Mouse (Mus musculus) embryonic facial prominence, embryonic 14.5 days (tissue): Measurements from ENCODE around the gene Pom121l2. TPM values are rescaled to one million over a fixed set of nuclear protein-coding genes. Genes with fewer than 3 reads are reported as not detected.

Experiments used
- ATAC-seq: fragments of 200-750 bp; cut with Nextera tagmentation; 2 replicates; pipeline ENCODE4 v1.8.0; 2017; ENCODE audit warnings: low read depth, moderate number of reproducible peaks, moderate TSS enrichment
- DNase-seq: peaks from one replicate; pipeline ENCODE4 v3.0.0-alpha.2; 2015; ENCODE audit warnings: low spot score
- H3K27ac ChIP-seq: fragments of 300-500 bp; sonication (generic); replicated peaks from 2 replicates; pipeline ENCODE4 v1.5.1; 2014; ENCODE audit warnings: low read depth, mild to moderate bottlenecking, low read length, moderate library complexity
- H3K27me3 ChIP-seq: fragments of 300-500 bp; sonication (generic); replicated peaks from 2 replicates; pipeline ENCODE4 v1.6.1; 2014; ENCODE audit warnings: low read length; ENCODE audit not compliant: control insufficient read depth, insufficient read depth
- H3K36me3 ChIP-seq: fragments of 300-500 bp; sonication (generic); 2 replicates; pipeline ENCODE4 v1.6.1; 2014; ENCODE audit warnings: low read length, mixed read lengths; ENCODE audit not compliant: control insufficient read depth, insufficient read depth
- H3K4me1 ChIP-seq: fragments of 300-500 bp; sonication (generic); 2 replicates; pipeline ENCODE4 v1.6.1; 2014; ENCODE audit warnings: antibody characterized with exemption, low read length; ENCODE audit not compliant: control insufficient read depth, insufficient read depth
- H3K4me2 ChIP-seq: fragments of 300-500 bp; sonication (generic); 2 replicates; pipeline ENCODE4 v1.6.1; 2014; ENCODE audit warnings: low read depth, mild to moderate bottlenecking, low read length, moderate library complexity, mixed read lengths
- H3K4me3 ChIP-seq: fragments of 300-500 bp; sonication (generic); 2 replicates; pipeline ENCODE4 v1.5.1; 2014; ENCODE audit warnings: low read depth, mild to moderate bottlenecking, low read length
- H3K9ac ChIP-seq: fragments of 300-500 bp; sonication (generic); 2 replicates; pipeline ENCODE4 v1.6.1; 2014; ENCODE audit warnings: low read depth, mild to moderate bottlenecking, low read length, moderate library complexity, mixed read lengths
- H3K9me3 ChIP-seq: fragments of 300-500 bp; sonication (generic); 2 replicates; pipeline ENCODE4 v1.6.1; 2016; ENCODE audit warnings: low read length; ENCODE audit not compliant: control insufficient read depth
- WGBS: fragments of 180-500 bp; shearing (Covaris S2); extraction: QIAGEN DNeasy Blood & Tissue Kit; methylation state at CpG from one replicate; pipeline ENCODE4 v1.1.7; 2014; 5-methylcytosine and 5-hydroxymethylcytosine counted together
- polyA plus RNA-seq: library from polyadenylated mRNA; unstranded; fragments of >200 nt; fragmentation: Nextera tagmentation; extraction: Ambion mirVana; gene quantifications from 2 replicates; pipeline ENCODE4 v1.2.1, GENCODE M21; 2014

The Pom121l2 gene
- polyA plus RNA-seq, 1 experiment from 2014 or later = 0.11 TPM

- peaks cover 76% of the 10 kb centered on the region for H3K27me3 ChIP-seq
- H3K9me3 ChIP-seq = peaks cover 7% of the 10 kb centered on the region; the same call in 1 of the 2 replicates
- H3K4me1 ChIP-seq = no peaks in the 10 kb centered on the region
- DNase-seq (peak; percentile 73), ATAC-seq (peak; percentile 79; the same call in 1 of the 2 replicates)
- H3K4me2 ChIP-seq = peak overlapping the region; percentile 24; the same call in 1 of the 2 replicates
- no peak overlapping the region for H3K9ac ChIP-seq
- WGBS = 14% methylated on average over 27 of the region's 27 CpGs
- peak overlapping the region; percentile 0; the same call in 1 of the 2 replicates for H3K4me3 ChIP-seq
- no peak overlapping the region for H3K27ac ChIP-seq
- H3K36me3 ChIP-seq = no peaks in the 10 kb centered on the region
Observed at GRCm38 (mm10) chr13:22015479-22016450, 34.8 kb downstream of the Pom121l2 start.

DNA sequence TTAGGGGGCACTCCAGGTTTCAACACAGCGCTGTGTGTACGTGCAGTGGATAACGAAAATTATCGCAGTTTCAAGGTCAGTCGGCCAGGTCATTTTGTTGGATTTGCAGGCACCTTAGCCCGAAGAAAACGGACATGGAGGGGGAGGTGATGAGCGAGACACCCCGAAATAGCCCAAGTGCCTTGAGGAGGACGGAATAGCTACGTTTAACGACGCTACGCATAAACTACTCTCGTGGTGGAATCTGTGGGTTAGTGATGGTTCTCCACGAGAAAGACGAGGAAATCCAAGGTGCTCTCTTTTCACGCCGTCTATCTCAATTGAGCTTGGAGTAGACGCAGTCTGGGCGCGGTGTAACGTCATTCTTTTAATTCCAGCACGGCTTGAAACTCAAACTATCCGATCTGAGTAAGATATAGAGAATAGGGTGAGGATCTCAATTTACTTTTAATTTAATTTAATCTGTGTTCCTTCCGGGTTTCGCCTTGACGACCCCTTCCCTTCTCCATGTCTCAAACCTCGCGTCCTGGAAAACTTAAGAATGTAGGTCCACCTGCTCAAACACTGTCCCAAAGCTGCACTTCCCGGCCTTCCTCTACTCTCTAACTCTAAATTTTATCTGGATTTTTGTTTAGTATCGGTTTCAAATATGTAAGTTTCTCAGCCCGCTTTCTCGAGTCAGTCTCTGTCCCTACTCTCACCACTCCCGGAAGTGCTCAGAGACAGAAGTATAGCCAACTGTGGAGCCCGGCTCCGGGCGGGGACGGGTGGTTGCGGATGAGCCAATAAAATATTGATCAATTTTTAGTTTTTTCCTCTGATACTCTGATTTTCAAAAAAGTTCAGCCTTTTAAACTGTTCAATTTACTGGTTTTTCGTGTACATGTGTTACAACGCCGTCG lies 39.2 kb downstream of the Pom121l2 start:
- Histone ChIP-seq H3K36me3 (no peaks in the 10 kb centered on the region), H3K4me2 (peak overlapping the region; percentile 67), H3K27ac (no peak overlapping the region), H3K9ac (peak overlapping the region; percentile 53), H3K4me3 (peak overlapping the region; percentile 43), H3K9me3 (peaks cover 4% of the 10 kb centered on the region; the same call in 1 of the 2 replicates), H3K4me1 (no peaks in the 10 kb centered on the region), H3K27me3 (peaks cover 38% of the 10 kb centered on the region)
- ATAC-seq = no peak
- DNase-seq = no peak
- 1% methylated on average over 44 of the region's 44 CpGs for WGBS

DNA sequence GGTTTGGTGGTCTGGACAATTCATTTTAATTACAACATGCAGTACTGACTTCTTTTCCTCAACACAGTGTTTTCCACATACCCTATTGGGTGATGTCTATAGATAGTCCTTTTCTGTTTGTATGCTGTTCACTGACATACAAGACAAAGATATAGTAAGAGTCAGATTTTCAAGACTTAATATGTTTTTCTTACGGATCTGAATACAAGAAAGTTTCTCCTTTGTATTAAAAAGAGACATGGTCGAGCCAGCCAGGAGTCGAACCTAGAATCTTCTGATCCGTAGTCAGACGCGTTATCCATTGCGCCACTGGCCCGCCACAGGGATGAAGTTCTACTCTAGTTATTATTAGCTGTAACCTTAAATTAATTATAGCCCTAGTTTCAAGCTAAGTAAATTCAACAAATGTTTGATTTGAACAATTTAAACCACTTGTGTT lies 39.9 kb downstream of the Pom121l2 start:
- Histone ChIP-seq H3K27ac (no peak overlapping the region), H3K9ac (peak overlapping the region; percentile 53), H3K36me3 (no peaks in the 10 kb centered on the region)

GRCm38 (mm10) chr13:22021581-22021980 lies 40.6 kb downstream of the Pom121l2 start:
- Histone ChIP-seq H3K27ac (no peak overlapping the region), H3K36me3 (no peaks in the 10 kb centered on the region), H3K27me3 (peaks cover 28% of the 10 kb centered on the region), H3K4me1 (no peaks in the 10 kb centered on the region), H3K4me2 (peak overlapping the region; percentile 67), H3K4me3 (peak overlapping the region; percentile 43), H3K9me3 (no peaks in the 10 kb centered on the region), H3K9ac (peak overlapping the region; percentile 44)
- DNase-seq (no peak), ATAC-seq (no peak)
- 0% methylated on average over 11 of the region's 11 CpGs for WGBS

More for the DNA sequence above, 39.9 kb downstream of the Pom121l2 start:
- H3K4me3 ChIP-seq = peak overlapping the region; percentile 43
- DNase-seq = peak; percentile 80
- WGBS = 0% methylated on average over 8 of the region's 8 CpGs
- ATAC-seq = peak; percentile 73
- H3K9me3 ChIP-seq = no peaks in the 10 kb centered on the region
- no peaks in the 10 kb centered on the region for H3K4me1 ChIP-seq
- H3K4me2 ChIP-seq = peak overlapping the region; percentile 67
- H3K27me3 ChIP-seq = peaks cover 34% of the 10 kb centered on the region

GRCm38 (mm10) chr13:22022241-22022640 lies 41.2 kb downstream of the Pom121l2 start:
- Histone ChIP-seq H3K27me3 (peaks cover 26% of the 10 kb centered on the region), H3K27ac (no peak overlapping the region), H3K4me3 (peak overlapping the region; percentile 43), H3K4me1 (no peaks in the 10 kb centered on the region), H3K4me2 (peak overlapping the region; percentile 67), H3K9ac (peak overlapping the region; percentile 44; the same call in 1 of the 2 replicates), H3K36me3 (no peaks in the 10 kb centered on the region), H3K9me3 (no peaks in the 10 kb centered on the region)
- WGBS = under 1% methylated on average over 9 of the region's 9 CpGs
- DNase-seq = peak; percentile 92
- ATAC-seq = peak; percentile 71

DNA sequence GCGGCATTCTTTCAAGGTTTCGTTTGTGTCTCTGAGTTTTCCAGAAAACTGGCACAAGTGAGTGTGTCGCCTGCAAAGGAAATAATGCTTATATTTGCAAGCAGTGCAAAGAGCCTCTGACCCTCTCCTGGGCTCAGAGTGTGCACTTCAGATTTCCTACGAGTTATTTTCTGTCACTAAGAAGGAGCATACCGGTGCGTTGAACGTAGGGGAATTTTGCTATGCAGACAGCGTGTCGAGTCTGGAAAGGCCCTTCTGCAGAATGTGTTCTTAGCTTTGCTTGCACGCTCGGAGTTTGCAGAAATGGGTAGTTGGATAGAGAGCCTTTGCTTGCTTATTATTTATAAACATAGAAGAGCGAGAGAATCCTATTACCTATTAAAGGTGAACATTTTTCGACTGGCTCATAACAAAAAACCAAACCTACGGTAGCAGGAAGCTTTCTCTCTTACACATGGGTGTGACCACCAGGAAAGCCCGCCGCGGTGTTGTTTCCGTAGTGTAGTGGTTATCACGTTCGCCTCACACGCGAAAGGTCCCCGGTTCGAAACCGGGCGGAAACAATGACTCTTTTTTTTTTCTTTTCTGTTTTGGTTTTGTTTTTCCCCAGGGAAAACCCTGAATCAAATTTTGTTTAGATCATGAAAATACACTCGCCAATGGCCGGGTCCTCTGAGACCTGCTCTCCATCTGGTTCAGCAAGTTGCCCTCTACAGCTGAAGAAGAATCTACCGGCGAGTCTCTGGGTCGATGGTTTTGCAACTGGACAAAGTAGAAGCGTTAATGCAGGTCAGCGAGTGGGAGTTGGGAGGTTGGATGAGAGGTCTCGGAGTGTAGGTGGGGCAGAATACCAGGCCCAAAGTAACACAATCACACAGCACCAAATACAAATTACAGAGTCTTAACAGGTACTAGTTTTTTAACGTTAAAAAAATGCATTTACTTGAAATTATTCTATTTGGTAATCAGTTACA lies 45.4 kb downstream of the Pom121l2 start:
- Histone ChIP-seq H3K27ac (peak overlapping the region; percentile 40; the same call in 1 of the 2 replicates), H3K36me3 (no peaks in the 10 kb centered on the region), H3K9ac (peak overlapping the region; percentile 60), H3K4me1 (no peaks in the 10 kb centered on the region), H3K27me3 (no peaks in the 10 kb centered on the region), H3K4me3 (peak overlapping the region; percentile 47), H3K4me2 (peak overlapping the region; percentile 71), H3K9me3 (no peaks in the 10 kb centered on the region)
- 2% methylated on average over 35 of the region's 35 CpGs for whole genome bisulfite sequencing
- ATAC-seq (peak; percentile 67), DNase-seq (peak; percentile 89)

DNA sequence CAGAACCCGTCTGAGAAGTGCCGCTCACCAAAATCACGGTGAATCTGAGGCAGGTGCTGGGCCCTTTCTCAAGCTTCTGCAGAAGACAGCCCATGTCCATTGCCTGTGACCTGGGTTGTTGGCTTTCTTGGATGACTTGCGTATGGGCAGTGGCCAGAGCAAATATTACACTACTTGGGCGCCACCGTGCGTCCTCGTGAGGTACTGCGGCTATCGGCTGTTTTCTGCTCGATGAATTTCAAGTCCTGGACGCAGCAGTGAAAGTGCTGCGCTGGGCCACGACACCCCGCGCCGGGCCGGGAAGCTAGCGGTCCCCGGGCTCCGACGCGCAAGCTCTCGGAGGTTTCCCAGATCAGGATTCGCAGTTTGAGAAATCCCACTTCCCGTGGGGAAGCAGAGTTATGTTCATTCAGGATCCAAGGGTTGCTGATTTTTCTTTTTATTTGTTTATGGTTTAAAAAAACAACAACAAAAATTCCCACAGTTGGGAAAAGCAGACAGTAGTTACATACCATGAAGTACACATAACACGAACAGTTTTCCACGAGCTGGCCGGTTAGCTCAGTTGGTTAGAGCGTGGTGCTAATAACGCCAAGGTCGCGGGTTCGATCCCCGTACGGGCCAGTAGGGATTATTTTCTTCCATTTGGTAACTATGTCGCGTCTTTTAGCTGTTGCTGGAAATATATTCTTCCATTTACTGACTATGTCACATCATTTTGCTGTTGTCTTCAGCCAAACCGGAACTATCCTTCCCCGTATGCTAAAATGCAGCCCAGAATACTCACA lies 47.9 kb downstream of the Pom121l2 start:
- peak overlapping the region; percentile 59 for H3K4me3 ChIP-seq
- no peaks in the 10 kb centered on the region for H3K36me3 ChIP-seq
- H3K27ac ChIP-seq = peak overlapping the region; percentile 82
- H3K9me3 ChIP-seq = no peaks in the 10 kb centered on the region
- DNase-seq = peak; percentile 93
- H3K27me3 ChIP-seq = no peaks in the 10 kb centered on the region
- H3K4me2 ChIP-seq = peak overlapping the region; percentile 52
- peak overlapping the region; percentile 68 for H3K9ac ChIP-seq
- ATAC-seq = peak; percentile 77
- no peaks in the 10 kb centered on the region for H3K4me1 ChIP-seq
- WGBS = under 1% methylated on average over 40 of the region's 40 CpGs
